Mouse (Mus musculus): Measurements from ENCODE around the gene Bicral.
"Not testable (repeated sequence)": the region's sequence is repeated elsewhere in the genome, so short reads cannot be mapped to it uniquely, and the experiment has no call there.

Gene Bicral

GRCm38 (mm10) chr17:46796743-46797142 lies 61.5 kb downstream of the Bicral start:
- DNase-seq (ENCODE audit: low read depth), result no peak

- DNase-seq (ENCODE audit: low read depth), result no peak
Measured at GRCm38 (mm10) chr17:46792963-46793362, 65.3 kb downstream of the Bicral start.

DNA sequence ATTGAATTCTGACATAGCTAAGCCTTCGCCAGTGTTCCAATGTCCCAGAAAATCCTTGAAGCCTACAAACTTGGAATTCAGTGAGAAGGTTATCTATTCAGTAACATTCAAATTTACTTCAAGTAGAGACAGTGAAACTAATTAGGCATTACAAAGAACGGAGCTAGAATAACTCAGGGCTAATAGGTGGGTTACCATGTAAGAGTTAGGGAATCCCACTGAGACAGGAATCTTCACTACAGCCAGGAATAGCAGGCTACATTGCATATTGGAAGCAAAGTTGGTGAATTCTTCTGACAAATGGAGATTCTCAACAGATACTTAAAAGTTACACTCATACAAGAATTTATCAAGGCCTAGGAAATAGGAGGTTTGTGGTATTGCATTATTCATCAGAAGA lies 70.3 kb downstream of the Bicral start:
- DNase-seq (ENCODE audit: low read depth), result not testable (repeated sequence)

- DNase-seq (ENCODE audit: low read depth), result peak; percentile 41
Measured at GRCm38 (mm10) chr17:46786952-46787351, 71.3 kb downstream of the Bicral start.

DNA sequence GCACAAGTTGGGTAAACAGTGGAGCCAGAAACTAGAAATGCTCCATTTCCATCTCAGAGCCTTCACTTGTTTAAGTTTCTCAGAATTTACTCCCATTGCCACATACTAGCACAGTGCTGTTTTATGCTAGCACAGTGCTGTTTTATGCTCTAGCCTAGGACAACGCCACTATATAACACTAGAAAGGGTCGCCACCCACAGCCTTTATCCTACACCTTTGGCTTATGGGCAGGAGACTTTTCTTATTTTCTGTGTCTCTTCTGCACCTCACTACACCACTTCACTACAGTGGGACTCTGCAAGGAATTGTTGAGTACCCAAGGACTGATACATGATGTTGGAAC lies 75.1 kb downstream of the Bicral start:
- DNase-seq (ENCODE audit: low read depth), result no peak

DNA sequence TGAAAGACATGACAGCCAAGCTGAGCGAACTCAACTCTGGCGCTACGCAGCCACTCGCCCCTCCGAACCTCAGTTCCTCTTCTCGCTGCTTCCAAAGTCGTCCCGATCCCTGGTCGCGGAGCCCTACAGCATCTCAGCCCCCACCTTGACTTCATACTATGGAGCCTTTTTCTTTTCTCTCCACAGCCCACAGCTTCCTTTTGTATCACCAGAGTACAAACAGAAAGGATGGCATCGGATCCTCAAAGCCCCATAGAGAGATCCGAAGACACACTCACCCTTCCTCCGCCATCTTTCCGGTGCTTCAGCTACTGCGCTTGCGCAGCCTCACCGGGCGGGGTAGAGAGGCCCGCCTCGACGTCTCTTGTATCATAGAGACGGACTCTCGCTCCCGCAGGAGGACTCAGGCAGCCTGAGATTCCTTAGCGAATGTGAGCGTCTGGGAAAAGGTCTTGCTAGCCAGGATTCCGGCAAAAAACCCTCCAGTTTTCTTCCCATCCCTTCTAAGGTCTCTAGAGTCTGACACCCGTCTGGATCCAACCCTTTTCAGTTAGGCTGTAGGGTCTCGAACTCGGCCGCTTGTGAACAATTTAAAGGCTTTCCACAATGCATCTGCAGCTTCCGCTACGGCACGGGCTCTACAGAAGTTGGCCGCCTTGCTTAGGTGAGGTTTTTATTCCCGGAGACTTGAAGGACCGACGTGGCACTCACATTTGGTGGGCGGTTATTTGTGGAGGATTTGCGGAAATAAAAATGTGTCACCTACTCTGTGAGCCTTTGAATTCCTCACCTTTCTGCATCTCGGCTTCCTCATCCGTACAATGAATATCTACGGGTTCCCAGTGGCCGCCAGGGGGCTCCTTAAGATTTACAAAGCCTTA lies 75.7 kb downstream of the Bicral start, which contains the start of gene Rpl7l1:
Gene Rpl7l1, minus strand, starts transcription at position 332 of the 881 bp plus-strand sequence.
- peak; percentile 90 for DNase-seq (ENCODE audit: low read depth)

GRCm38 (mm10) chr17:46781876-46782275 lies 76.4 kb downstream of the Bicral start:
- DNase-seq (ENCODE audit: low read depth), result no peak

GRCm38 (mm10) chr17:46776087-46776486 lies 82.2 kb downstream of the Bicral start:
- no peak for DNase-seq (ENCODE audit: low read depth)

GRCm38 (mm10) chr17:46775070-46775469 lies 83.2 kb downstream of the Bicral start:
- no peak for DNase-seq (ENCODE audit: low read depth)

- DNase-seq (ENCODE audit: low read depth), result no peak
Measured at GRCm38 (mm10) chr17:46774131-46774472, 84.2 kb downstream of the Bicral start.

DNA sequence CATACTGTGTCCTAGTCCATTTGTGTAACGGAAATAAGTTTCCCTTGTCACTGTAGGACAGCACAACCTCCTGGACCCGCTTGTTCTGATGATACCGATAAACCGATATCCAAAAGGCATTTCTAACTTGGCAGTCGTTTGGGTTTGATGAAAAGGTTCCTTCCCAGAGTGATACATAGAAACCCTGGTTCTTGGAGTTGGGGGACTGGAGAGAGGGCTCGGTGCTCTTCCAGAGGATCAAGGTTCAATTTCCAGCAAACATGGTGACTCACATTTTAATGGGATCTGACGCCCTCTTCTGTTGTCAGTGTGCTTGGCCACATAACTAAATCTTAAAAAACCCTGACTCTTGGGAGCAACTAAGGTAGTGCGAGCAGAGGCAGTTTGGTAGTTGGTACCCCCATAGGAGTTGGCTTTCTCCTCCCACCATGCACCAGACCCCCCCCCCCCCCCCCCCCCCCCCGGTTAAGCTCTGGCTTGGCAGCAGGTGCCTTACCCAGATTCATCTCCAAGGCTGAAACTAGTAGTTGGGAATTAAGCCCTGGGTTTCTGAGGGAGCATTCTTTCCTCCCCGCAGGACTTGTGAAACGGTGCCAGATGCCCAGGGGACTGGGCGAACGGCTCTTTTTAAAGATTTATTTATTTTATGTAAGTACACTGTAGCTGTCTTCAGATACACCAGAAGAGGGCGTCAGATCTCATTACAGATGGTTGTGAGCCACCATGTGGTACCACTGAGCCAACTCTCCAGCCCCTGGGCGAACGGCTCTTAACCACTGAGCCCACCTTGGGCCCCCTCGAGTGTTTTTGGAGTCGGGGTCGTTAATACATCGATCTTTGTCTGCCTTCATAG lies 84.8 kb downstream of the Bicral start:
- DNase-seq (ENCODE audit: low read depth), result peak; percentile 44

DNA sequence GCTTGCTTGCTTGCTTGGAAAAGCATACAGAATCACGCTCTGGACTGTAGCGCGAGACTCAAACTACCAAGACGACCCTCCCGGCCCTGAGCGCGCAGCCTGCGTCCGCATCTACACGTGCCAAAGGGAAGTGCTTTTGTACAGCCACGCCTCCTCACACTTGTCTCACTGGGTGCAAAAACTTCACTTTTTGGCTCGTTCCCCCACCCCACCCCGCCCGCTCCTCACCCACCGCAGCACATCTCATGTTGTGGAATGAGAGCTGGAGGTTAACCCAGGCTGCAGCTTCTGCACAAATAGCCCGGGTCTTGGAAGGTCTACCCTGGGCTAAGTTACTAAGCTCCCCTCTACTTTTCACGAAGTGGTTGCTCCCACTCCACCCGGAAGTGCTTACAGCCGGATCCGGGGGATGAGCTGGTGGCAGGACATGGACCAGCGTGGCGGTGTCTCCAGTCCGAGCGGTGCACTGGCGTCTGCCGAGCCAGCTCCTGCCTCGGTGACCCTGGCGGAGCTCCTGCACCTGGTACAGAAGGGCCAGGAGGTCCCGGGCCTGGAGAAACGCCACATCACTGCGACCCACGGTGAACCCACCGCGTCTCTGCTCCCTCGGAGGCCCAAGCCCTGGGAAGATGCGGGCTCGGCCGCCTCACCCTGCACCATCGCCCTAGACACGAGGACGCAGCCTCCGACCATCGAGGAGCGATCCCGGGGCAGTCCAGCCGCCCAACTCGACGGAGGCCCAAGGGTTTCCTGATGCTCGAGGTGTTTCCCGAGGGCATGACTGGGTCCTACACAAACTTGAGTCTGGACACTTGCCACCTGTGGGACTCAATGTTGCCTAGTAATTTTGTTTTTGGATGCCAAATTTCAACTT lies 85.6 kb downstream of the Bicral start, which contains the start of gene 2310039H08Rik:
Gene 2310039H08Rik, plus strand, starts transcription at position 232 of the 874 bp plus-strand sequence.
- peak; percentile 78 for DNase-seq (ENCODE audit: low read depth)

- no peak for DNase-seq (ENCODE audit: low read depth)
Measured at GRCm38 (mm10) chr17:46772038-46772403, 86.3 kb downstream of the Bicral start.

- DNase-seq (ENCODE audit: low read depth), result no peak
Measured at GRCm38 (mm10) chr17:46771616-46772015, 86.7 kb downstream of the Bicral start.

GRCm38 (mm10) chr17:46771025-46771424 lies 87.3 kb downstream of the Bicral start:
- no peak for DNase-seq (ENCODE audit: low read depth)

DNA sequence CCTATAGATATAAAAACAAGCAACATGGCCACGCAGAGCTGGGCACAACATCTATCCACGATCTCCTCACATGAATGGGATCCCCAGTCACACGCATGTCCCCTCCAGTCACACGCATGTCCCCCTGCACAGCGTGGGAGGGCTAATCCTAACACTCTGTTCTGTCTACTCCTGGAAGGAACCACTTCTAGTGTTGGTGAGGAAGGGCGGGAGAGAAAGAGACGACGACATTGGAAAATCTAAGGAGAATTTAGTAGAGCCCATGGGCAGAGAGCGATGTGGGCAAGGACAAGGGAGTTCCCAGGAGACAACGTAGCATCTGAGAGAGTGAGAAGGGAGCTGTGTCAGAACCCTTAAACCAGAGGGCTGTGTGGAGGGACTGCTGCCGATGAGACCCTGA lies 87.7 kb downstream of the Bicral start:
- DNase-seq (ENCODE audit: low read depth), result no peak

DNA sequence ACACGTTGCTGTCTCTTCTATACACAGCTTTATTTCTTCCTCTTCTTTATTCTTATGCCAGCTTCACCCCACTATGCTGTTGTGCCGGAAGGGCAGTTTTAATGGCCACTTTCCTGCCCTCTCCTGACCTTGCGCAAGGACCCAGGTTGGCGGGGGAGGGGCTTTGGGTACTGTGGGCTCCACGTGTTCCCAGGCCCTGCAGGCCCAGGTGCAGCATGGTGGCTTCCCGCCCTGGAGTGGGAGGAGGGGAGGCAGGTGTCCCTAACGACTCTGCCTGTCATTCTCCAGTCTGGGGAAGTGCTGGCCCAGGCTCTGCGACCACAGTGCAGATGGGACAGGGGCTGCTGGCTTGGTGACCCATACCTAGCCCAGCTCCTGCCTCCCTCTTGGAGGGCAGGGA lies 90.4 kb downstream of the Bicral start:
- DNase-seq (ENCODE audit: low read depth), result no peak

DNA sequence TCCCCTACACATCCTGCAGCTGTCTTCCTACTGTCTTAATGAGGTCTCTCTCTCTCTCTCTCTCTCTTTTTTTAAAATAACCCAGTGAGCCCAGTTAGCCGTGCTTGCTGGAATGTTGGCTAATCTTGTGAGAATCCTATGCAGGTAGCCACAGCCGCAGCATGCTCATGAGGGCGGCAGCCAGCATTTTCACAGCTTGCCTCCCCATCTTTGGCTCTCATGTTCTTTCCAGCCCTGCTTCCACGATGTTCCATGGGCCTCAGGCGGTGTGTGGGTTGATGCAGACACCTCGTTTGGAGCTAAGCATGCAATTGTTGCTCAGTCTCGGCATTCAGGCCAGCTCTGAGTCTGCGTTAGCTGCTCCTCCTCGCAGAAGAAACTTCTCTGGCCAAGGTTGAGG lies 93.4 kb downstream of the Bicral start:
- not testable (repeated sequence) for DNase-seq (ENCODE audit: low read depth)

DNA sequence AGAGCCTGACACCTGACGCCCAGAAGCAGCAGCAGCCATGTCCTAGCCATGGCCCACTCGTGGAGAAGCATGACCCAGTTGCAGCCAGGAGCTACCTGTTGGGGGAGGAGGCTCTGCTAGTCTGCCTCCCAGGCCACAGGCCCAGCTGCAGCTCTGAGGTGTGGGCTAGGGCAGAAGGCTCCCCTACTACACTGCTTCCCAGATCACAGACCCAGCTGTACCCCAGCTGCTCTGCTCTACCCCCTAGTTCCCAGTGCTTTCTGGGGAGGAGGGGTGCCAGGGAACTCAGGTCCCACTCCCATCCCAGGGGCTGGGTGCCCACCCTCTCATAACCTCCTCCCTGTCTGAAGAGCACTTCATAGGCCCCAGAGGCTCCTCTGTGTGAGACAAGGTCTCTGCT lies 94.7 kb downstream of the Bicral start, which contains the start of gene Ptcra:
Gene Ptcra, minus strand, starts transcription at position 169 of the 400 bp plus-strand sequence.
- no peak for DNase-seq (ENCODE audit: low read depth)

DNA sequence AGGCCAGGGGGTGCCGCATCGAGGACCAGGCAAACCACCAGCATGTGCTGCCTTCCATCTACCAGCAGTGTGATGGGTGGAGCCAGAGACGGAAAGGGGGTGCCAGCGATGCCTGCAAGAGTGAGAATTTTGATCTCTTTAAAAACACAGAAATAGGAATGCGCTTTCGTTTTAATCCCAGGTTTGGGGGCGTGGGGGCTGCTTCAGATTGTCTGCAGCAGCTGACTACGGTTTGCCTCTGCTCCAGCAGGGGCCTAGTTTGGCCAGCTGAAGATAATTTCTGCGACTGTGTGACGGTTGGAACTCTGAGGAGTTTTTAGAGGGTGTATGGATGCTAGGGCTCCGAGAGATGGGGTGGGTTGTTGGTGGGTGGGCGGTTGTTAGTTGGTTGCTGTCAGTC lies 99.5 kb downstream of the Bicral start:
- DNase-seq (ENCODE audit: low read depth), result no peak

DNA sequence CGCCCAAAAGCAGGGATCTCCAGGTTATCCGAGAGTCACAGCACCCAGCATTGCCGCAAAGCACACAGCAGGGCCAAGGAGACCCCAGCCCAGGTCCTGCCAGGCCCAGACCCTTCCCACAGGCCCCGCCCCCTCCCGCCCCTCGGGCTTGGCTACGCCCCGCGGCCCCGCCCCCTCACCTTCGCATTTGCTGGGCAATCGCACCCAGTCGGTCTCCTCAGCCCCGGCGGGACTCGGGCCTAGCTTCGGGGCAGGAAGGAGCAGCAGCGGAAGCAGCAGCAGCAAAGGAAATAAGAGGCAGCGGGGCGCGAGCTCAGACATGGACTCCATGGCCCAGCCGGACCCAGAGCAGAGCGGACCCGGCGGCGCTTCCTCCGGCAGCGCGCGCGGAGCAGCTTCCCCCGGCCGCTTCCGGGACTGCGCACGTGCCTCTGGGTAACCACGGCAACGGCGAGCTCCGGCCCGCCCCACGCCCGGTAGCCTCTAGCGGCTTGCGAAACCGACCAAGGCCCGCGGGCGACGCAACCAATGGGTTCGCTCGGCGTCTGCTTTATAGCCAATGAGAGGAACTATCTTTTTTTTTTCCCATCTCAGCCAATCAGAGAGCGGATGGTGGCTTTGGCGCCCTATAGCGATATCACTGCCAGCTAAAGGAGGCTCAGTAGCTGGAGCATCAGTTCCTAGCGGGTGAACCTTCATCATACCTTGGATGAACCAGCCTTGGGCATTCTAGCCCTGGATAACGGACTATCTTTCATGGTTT lies 106.3 kb downstream of the Bicral start, which contains the start of gene Cnpy3:
Gene Cnpy3, minus strand, starts transcription at position 421 of the 763 bp plus-strand sequence.
- peak; percentile 97 for DNase-seq (ENCODE audit: low read depth)

All from c-Kit-positive CD71-positive TER-119-negative erythroid progenitor cells, embryonic 14.5 days (primary cell).